Mouse (Mus musculus) midbrain, embryonic 12.5 days (tissue): ENCODE measurements around the gene Mael. TPM values are rescaled to one million over a fixed set of nuclear protein-coding genes. Genes with fewer than 3 reads are reported as not detected.

Experiments used
- ATAC-seq: fragments of 200-750 bp; cut with Nextera tagmentation; 2 replicates; pipeline ENCODE4 v1.8.0; 2017; ENCODE audit warnings: low read depth, moderate TSS enrichment, moderate library complexity; ENCODE audit not compliant: low FRiP score
- H3K27ac ChIP-seq: fragments of 300-500 bp; sonication (generic); replicated peaks from 2 replicates; pipeline ENCODE4 v1.5.1; 2016; ENCODE audit warnings: mild to moderate bottlenecking
- H3K27me3 ChIP-seq: fragments of 300-500 bp; sonication (generic); 2 replicates; pipeline ENCODE4 v1.6.1; 2016; ENCODE audit warnings: mild to moderate bottlenecking
- H3K36me3 ChIP-seq: fragments of 300-500 bp; sonication (generic); 2 replicates; pipeline ENCODE4 v1.6.1; 2016
- H3K4me1 ChIP-seq: fragments of 300-500 bp; sonication (generic); 2 replicates; pipeline ENCODE4 v1.6.1; 2016
- H3K4me2 ChIP-seq: fragments of 300-500 bp; sonication (generic); replicated peaks from 2 replicates; pipeline ENCODE4 v1.6.1; 2016; ENCODE audit warnings: mild to moderate bottlenecking, moderate library complexity
- H3K4me3 ChIP-seq: fragments of 300-500 bp; sonication (generic); 2 replicates; pipeline ENCODE4 v1.5.1; 2016; ENCODE audit warnings: mild to moderate bottlenecking
- H3K9ac ChIP-seq: fragments of 300-500 bp; sonication (generic); replicated peaks from 2 replicates; pipeline ENCODE4 v1.6.1; 2016; ENCODE audit warnings: mild to moderate bottlenecking, moderate library complexity
- H3K9me3 ChIP-seq: fragments of 300-500 bp; sonication (generic); 2 replicates; pipeline ENCODE4 v1.6.1; 2016; ENCODE audit warnings: mild to moderate bottlenecking
- WGBS: fragments of 180-500 bp; shearing (Covaris S2); methylation state at CpG from one replicate; pipeline ENCODE4 v1.1.7; 2016; 5-methylcytosine and 5-hydroxymethylcytosine counted together
- polyA plus RNA-seq: library from polyadenylated mRNA; unstranded; fragments of >200 nt; fragmentation: Nextera tagmentation; extraction: Ambion mirVana; gene quantifications from 2 replicates; pipeline ENCODE4 v1.2.1, GENCODE M21; 2016

Gene Mael
- 0.10 TPM in 1 of 2 replicates, not detected in the other for polyA plus RNA-seq

- Histone ChIP-seq H3K4me1 (0 out of 2 replicates have a peak, but pooled peaks cover 2% of the 10 kb centered on the region), H3K4me3 (no peak within 1 kb of the TSS), H3K27ac (no peak within 1 kb of the TSS), H3K9me3 (peaks cover 7% of the 10 kb centered on the region), H3K4me2 (no peak within 1 kb of the TSS), H3K9ac (no peak within 1 kb of the TSS), H3K27me3 (no peaks in the 10 kb centered on the region), H3K36me3 (no peaks in the 10 kb centered on the region)
- 90% methylated on average over 53 of the region's 53 CpGs for WGBS
- ATAC-seq: no peak
These were observed at the start of gene Mael for GRCm38 (mm10) chr1:166238315-166238969. Gene Mael (minus strand): TSS chr1:166238747.

- Histone ChIP-seq H3K36me3 (no peaks in the 10 kb centered on the region), H3K4me3 (no peak overlapping the region), H3K27ac (peak overlapping the region; percentile 60), H3K9me3 (no peaks in the 10 kb centered on the region), H3K4me2 (0 out of 2 replicates have a peak overlapping the region, but pooled peaks have one; percentile 2), H3K4me1 (peaks cover 64% of the 10 kb centered on the region), H3K27me3 (no peaks in the 10 kb centered on the region), H3K9ac (no peak overlapping the region)
- WGBS: 56% methylated on average over 9 of the region's 9 CpGs
- ATAC-seq: no peak
These were observed 47.7 kb upstream of the Mael start for GRCm38 (mm10) chr1:166286231-166286630.

GRCm38 (mm10) chr1:166284390-166284789 is 45.8 kb upstream of the Mael start:
- Histone ChIP-seq H3K27ac (peak overlapping the region; percentile 64; the same call in 1 of the 2 replicates), H3K9ac (no peak overlapping the region), H3K4me2 (0 out of 2 replicates have a peak overlapping the region, but pooled peaks have one; percentile 9), H3K27me3 (no peaks in the 10 kb centered on the region), H3K36me3 (no peaks in the 10 kb centered on the region), H3K4me1 (peaks cover 79% of the 10 kb centered on the region), H3K9me3 (no peaks in the 10 kb centered on the region), H3K4me3 (no peak overlapping the region)
- WGBS: 45% methylated on average over 8 of the region's 8 CpGs
- no peak for ATAC-seq

- Histone ChIP-seq H3K27me3 (no peaks in the 10 kb centered on the region), H3K27ac (peak overlapping the region; percentile 93), H3K9ac (no peak overlapping the region), H3K9me3 (no peaks in the 10 kb centered on the region), H3K36me3 (no peaks in the 10 kb centered on the region), H3K4me2 (peak overlapping the region; percentile 38), H3K4me1 (peaks cover 88% of the 10 kb centered on the region), H3K4me3 (no peak overlapping the region)
- WGBS: 39% methylated on average over 6 of the region's 6 CpGs
- no peak for ATAC-seq
These were observed 44.9 kb upstream of the Mael start for GRCm38 (mm10) chr1:166283451-166283850.

GRCm38 (mm10) chr1:166282597-166283210 is 44.2 kb upstream of the Mael start:
- Histone ChIP-seq H3K9me3 (no peaks in the 10 kb centered on the region), H3K36me3 (no peaks in the 10 kb centered on the region), H3K27me3 (no peaks in the 10 kb centered on the region), H3K4me1 (peaks cover 95% of the 10 kb centered on the region), H3K4me2 (peak overlapping the region; percentile 38), H3K27ac (peak overlapping the region; percentile 93), H3K4me3 (peak overlapping the region; percentile 6), H3K9ac (no peak overlapping the region)
- WGBS: under 1% methylated on average over 22 of the region's 22 CpGs
- peak; percentile 94 for ATAC-seq

GRCm38 (mm10) chr1:166281836-166282235 is 43.3 kb upstream of the Mael start:
- no peak overlapping the region for H3K9ac ChIP-seq
- H3K9me3 ChIP-seq: no peaks in the 10 kb centered on the region
- no peak overlapping the region for H3K4me3 ChIP-seq
- H3K4me2 ChIP-seq: peak overlapping the region; percentile 38; the same call in 1 of the 2 replicates
- no peaks in the 10 kb centered on the region for H3K36me3 ChIP-seq
- WGBS: 6% methylated on average over 3 of the region's 3 CpGs
- H3K27me3 ChIP-seq: no peaks in the 10 kb centered on the region
- peak overlapping the region; percentile 93 for H3K27ac ChIP-seq
- peaks cover 94% of the 10 kb centered on the region for H3K4me1 ChIP-seq
- ATAC-seq: no peak

GRCm38 (mm10) chr1:166281287-166281686 is 42.7 kb upstream of the Mael start:
- no peaks in the 10 kb centered on the region for H3K9me3 ChIP-seq
- H3K36me3 ChIP-seq: no peaks in the 10 kb centered on the region
- WGBS: 4% methylated on average over 1 of the region's 1 CpGs
- peak overlapping the region; percentile 39 for H3K4me2 ChIP-seq
- no peak overlapping the region for H3K4me3 ChIP-seq
- no peak for ATAC-seq
- no peak overlapping the region; the same call in 1 of the 2 replicates for H3K9ac ChIP-seq
- peaks cover 89% of the 10 kb centered on the region for H3K4me1 ChIP-seq
- peak overlapping the region; percentile 93 for H3K27ac ChIP-seq
- H3K27me3 ChIP-seq: no peaks in the 10 kb centered on the region

GRCm38 (mm10) chr1:166280566-166280965 is 42.0 kb upstream of the Mael start:
- peak overlapping the region; percentile 39; the same call in 1 of the 2 replicates for H3K9ac ChIP-seq
- peak overlapping the region; percentile 39 for H3K4me2 ChIP-seq
- peak; percentile 59 for ATAC-seq
- no peak overlapping the region for H3K4me3 ChIP-seq
- peak overlapping the region; percentile 93 for H3K27ac ChIP-seq
- no peaks in the 10 kb centered on the region for H3K36me3 ChIP-seq
- WGBS: 0% methylated on average over 1 of the region's 1 CpGs
- H3K4me1 ChIP-seq: peaks cover 81% of the 10 kb centered on the region
- no peaks in the 10 kb centered on the region for H3K27me3 ChIP-seq
- H3K9me3 ChIP-seq: no peaks in the 10 kb centered on the region

GRCm38 (mm10) chr1:166279580-166280206 is 41.1 kb upstream of the Mael start:
- Histone ChIP-seq H3K9ac (peak overlapping the region; percentile 39), H3K4me1 (peaks cover 73% of the 10 kb centered on the region), H3K9me3 (no peaks in the 10 kb centered on the region), H3K4me2 (peak overlapping the region; percentile 39), H3K27ac (peak overlapping the region; percentile 93), H3K36me3 (no peaks in the 10 kb centered on the region), H3K4me3 (no peak overlapping the region), H3K27me3 (no peaks in the 10 kb centered on the region)
- WGBS: 15% methylated on average over 9 of the region's 9 CpGs
- peak; percentile 31 for ATAC-seq

- Histone ChIP-seq H3K4me2 (peak overlapping the region; percentile 0; the same call in 1 of the 2 replicates), H3K4me3 (no peak overlapping the region), H3K9ac (no peak overlapping the region), H3K4me1 (peaks cover 65% of the 10 kb centered on the region), H3K27me3 (no peaks in the 10 kb centered on the region), H3K9me3 (no peaks in the 10 kb centered on the region), H3K36me3 (no peaks in the 10 kb centered on the region), H3K27ac (peak overlapping the region; percentile 93)
- 4% methylated on average over 2 of the region's 2 CpGs for WGBS
- no peak for ATAC-seq
These were observed 40.2 kb upstream of the Mael start for GRCm38 (mm10) chr1:166278786-166279185.

GRCm38 (mm10) chr1:166268218-166268617 is 29.7 kb upstream of the Mael start:
- 96% methylated on average over 5 of the region's 5 CpGs for WGBS
- Histone ChIP-seq H3K4me2 (no peak overlapping the region), H3K4me3 (no peak overlapping the region), H3K36me3 (peaks cover 38% of the 10 kb centered on the region), H3K9ac (no peak overlapping the region), H3K9me3 (no peaks in the 10 kb centered on the region), H3K27me3 (no peaks in the 10 kb centered on the region), H3K27ac (no peak overlapping the region), H3K4me1 (no peaks in the 10 kb centered on the region)
- ATAC-seq: no peak

- Histone ChIP-seq H3K4me3 (no peak overlapping the region), H3K4me1 (no peaks in the 10 kb centered on the region), H3K9me3 (no peaks in the 10 kb centered on the region), H3K36me3 (peaks cover 25% of the 10 kb centered on the region), H3K4me2 (no peak overlapping the region), H3K9ac (no peak overlapping the region), H3K27me3 (no peaks in the 10 kb centered on the region), H3K27ac (no peak overlapping the region)
- WGBS: 94% methylated on average over 9 of the region's 9 CpGs
- ATAC-seq: no peak
These were observed 28.4 kb upstream of the Mael start for GRCm38 (mm10) chr1:166266918-166267317.
